Mouse (Mus musculus): ENCODE measurements at regions not wholly inside any gene's neighbourhood (a gene's known extent, or its start where the extent isn't known, plus 50 kb on each side); places are given as distances from the start of the nearest gene placed in this dataset.

DNA sequence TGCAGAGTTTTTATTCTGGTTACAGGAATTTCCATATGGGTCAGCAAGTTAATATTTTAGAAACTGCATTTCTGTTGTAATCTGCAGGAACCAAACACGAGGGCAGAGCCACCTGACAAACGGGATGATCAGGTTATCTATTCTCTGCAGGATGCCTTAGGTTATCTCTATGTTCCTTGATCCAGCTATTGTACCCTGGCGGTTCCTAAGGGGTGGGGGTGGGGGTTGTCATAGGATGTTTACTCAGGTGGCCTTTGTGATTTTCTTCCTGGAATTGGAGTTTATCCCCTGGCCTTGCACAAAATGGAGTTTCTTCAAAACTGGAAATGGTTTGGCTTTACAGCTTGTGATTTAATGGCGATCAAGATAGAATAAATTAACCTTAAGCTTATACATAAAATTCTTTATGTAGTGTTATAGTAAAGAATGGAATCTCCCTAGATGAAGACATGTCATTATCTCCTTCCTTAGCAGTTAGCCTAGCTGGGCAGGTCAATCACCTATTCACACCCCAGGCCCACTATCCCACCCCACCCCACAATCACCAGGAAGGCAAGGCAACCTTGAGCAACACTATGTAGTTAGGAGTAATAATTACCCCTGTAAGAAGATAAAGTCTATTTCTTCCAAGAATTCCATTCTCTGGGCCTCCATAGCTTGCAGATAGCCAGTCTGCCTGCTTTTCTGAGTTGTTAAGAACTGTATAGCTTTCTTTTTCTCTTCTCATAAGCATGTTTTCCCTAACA lies 192.3 kb upstream of the B430218F22Rik start:
- no peak for DNase-seq (ENCODE audit: low read depth, low spot score)

DNA sequence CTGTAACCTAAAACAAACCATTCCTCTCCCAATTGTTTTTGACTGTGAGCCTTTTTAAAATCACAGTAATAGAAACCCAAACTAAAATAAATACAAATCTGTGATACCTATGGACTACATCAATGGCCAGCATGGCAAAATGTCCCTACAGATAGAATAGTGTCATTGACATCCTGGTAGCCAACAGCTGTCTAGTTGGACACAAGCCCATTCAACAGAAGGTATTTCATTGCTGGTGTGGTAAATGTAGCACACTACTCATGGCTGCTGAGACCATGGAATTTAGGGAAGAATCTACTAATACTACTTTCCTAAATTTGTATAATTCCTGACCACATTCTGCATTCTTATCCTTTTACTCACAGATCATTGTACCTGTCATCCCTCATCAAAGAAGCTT lies 178.3 kb upstream of the B430218F22Rik start:
- no peak for DNase-seq (ENCODE audit: low read depth, low spot score)

DNA sequence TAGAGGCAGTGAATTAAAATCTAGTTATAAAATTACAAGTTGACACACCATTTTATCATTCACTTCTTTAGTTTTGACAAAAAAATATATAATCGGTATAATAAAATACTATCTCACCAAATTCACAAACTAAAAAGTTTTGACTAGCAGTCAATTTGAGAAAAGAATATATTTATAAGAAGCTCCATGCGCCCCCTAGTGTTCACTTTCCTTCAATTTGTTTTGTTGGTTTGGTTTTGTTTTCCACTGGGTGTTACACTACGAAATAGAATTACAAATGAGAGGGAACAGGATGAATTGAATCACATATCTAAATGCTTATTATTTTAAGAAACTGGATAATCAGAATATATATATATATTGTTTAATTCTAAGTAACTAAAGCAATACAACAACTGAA lies 159.1 kb upstream of the B430218F22Rik start:
- DNase-seq (ENCODE audit: low read depth, low spot score): peak; percentile 60

DNA sequence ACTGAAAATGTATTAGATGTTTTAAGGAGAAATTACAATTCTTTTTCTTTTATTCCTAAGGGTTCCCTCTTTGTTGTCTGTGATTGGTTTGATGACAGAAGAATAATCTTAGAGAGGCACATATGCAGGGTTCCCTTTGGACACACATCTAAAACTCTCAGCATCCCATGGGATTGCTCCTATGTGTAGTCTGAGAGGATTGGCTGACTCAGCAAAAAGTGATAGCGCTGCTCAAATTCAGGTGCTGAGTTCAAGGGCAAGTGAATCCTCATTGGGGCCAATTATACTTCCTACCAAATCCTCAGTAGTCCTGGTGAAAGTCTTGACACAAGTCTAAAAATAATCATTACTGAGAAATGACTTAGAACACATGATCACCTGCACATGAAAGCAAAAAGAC lies 148.5 kb upstream of the B430218F22Rik start:
- DNase-seq (ENCODE audit: low read depth, low spot score): no peak

DNA sequence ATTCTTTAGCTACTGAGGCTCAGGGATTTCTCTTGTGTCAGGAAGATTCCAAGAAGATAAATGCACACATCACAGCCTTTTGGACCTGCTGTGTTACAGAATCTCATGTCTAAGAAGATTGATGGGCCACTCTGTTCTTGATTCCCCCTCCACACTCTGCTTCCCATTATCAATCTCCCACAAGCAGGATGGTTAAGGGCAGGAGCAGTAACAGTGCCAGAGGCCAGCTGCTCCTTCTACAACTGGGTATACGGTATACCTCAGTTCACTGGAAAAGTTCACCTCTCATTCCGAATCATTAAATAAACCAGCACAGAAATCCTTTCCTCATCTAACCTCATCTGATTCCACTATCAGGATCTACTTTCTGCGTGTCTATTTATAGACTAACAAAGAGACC lies 141.8 kb upstream of the B430218F22Rik start:
- DNase-seq (ENCODE audit: low read depth, low spot score): no peak

DNA sequence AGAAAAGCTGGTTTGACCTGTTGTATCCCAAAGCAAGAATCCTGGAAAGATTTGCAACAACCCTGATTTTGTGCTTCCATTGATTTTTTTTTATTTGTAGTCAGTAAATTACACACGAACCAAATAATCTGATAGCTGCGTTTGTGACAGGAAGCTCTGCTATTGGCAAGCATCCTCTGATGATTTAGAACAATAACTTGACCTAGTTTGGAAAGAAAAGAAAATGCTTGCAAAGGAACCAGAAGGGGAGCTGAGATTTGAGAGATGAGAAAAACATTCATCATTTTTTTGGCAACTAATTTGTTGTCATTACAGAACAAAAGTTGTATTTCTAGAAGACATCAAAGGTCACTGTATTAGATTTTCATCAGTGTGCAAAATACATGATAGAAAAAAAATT lies 140.9 kb upstream of the B430218F22Rik start:
- no peak for DNase-seq (ENCODE audit: low read depth, low spot score)

DNA sequence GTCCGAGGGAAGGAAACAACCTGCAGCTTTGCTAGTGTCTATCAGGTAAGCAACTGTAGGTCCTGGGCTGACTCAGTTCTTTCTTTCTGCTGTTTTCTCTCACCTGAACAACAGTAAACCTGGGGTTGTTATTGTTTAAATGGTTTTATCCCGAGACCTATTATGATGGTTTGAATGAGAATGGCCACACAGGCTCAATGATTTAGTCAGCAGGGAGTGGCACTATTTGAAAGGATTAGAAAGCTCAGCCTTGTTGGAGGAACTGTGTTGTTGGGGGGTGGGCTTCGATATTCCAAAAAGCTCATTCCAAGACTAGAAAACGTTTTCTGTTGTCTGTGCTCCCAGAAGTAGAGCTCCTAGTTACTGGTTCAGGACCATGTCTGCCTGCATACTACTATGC lies 126.8 kb upstream of the B430218F22Rik start:
- peak; percentile 86 for DNase-seq (ENCODE audit: low read depth, low spot score)

DNA sequence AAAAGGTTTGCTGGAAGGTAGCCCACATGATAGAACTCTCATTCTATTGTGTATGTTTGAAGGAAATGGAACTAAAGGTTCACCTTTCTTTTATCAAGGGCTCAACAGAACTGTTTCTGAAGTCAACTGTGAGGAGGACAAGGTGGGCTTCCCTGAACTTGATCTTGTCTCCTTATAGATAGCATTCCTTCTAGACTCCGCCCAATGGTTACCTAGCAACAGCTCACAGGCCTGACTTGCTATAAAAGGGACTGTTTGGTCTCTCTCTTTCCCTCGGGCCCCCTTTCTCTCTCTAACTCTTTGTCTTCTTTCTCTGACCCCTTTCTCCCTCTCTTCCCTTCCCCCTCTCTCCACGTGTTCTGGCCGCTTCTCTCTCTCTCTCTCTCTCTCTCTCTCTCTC lies 123.5 kb upstream of the B430218F22Rik start:
- DNase-seq (ENCODE audit: low read depth, low spot score): peak; percentile 86

DNA sequence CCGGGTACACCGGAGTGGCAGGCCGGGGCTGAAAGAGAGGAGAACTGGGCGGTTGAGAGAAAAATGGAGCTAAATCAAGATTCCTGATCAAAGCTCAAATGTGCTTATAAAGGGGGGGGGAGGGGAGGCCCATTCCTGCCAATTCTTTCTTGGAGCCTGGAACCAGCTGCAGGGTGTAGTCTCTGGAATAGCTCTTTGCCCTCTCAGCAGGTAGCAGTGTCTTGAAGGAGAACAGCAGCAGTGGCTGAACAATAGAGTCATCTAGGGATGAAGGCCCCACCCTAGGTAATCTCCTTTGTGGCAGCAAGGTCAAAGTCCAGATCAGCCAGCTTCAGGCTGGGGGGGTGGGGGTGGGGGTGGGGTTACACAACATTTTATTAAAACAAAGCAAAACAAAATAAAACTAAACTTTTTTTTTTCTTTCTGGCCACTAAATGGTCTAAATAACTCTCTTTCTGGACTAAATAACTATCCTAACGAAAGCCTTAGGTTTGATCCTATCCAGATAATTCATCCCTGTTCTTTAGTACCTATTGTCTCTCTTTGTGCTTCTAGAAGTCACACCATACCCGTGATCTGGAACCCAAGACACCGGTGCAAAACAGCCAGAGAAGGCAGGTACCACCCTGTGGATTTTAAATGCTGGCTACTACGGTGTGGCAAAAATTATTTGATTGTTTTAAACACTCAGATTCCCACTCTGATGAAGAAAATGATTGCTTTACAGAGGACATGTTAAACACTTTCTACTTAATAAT lies 120.5 kb upstream of the B430218F22Rik start:
- DNase-seq (ENCODE audit: low read depth, low spot score): peak; percentile 98

DNA sequence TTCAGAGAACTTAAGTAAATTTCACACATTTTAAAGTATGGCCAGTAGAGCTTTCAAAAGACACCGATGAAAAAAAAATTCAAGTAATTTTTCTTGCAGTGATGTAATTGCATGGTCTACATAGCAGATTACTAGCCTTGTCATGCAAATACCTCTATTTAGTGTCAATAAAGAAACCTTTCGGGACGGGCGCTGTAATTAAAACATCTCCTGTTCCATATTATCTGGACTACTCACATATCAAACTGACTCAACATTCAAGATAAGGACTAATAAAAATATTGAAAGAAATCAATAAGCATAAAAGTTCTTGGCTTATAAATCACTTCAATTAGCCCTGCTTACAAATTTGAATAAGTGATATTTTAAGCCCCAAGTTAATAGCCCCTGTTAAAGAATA lies 113.5 kb upstream of the B430218F22Rik start:
- DNase-seq (ENCODE audit: low read depth, low spot score): no peak

DNA sequence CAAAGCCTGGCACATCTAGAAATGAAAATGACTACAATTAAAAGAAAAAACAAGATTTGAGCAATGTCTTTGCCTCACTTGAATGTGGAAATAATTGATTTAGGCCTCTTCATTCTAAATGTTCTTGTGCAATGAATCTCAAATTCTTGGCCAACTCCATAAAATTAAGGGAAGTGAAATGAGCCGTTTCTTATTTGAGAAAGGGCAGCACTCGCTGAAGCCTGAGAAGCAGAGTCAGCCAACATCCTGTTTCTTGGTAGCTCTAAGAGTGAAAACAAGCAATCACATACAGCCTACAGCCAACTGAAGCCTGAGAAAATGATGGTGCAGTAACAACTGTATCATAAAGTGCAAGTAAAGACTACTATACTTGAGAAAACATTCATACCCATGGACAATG lies 105.5 kb upstream of the B430218F22Rik start:
- DNase-seq (ENCODE audit: low read depth, low spot score): no peak

DNA sequence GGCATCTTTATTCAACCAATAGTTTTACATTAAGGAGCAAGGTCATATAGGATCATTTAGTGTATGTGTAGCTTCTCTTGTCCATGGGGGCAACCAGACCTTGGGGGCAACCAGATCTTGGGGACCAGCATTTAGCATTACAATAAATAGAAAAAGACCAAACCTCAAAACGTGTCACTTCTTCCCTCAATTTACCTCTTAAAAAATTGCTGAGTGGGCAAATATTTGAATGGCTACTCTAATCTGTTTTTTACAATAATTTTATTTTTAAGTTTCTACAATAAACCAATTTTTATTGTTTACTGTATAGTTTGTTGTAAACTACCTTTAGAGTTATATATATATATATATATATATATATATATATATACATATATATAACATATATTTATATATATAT lies 92.7 kb upstream of the B430218F22Rik start:
- no peak for DNase-seq (ENCODE audit: low read depth, low spot score)

DNA sequence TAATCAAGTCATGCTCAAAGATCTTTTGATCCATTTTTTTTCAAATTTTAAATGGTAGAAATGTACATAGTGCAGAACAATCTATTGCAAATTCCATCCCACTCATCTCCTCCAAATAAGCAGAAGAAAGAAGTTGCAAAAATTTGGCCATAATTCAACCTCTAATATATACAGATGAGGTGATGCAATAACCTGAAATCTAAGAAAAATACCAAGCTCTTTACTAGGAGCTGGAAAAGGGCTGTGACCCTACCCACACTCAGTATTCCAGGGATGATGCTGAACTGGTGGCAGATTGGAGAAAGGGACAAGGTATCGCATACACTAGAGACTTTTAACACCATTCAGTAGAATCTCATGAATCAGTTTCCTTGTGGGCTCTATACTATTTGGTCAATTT lies 76.3 kb upstream of the B430218F22Rik start:
- no peak for DNase-seq (ENCODE audit: low read depth, low spot score)

DNA sequence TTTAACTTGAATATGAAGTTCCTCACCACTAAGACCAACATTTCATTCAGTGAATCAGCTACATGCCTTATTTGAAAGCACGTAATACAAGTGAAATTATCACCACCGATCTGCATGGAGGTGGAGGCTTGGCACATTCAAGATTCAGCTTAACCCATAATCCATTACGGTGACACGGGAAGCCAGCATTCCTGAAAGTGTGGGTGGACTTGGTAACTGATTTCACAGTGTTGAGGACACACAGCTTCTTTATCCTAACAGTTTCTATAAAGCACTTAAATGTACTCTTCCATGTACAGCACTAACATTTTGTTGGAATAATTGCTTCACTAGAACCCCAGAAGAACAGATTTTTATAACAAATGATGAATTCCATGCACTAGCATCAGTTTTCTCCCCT lies 72.8 kb upstream of the B430218F22Rik start:
- DNase-seq (ENCODE audit: low read depth, low spot score): no peak

Data from R1 (cell line).